Mouse (Mus musculus): Measurements from ENCODE around the gene Lcn3.
"Not testable (repeated sequence)": the region's sequence is repeated elsewhere in the genome, so short reads cannot be mapped to it uniquely, and the experiment has no call there.

Gene Lcn3

DNA sequence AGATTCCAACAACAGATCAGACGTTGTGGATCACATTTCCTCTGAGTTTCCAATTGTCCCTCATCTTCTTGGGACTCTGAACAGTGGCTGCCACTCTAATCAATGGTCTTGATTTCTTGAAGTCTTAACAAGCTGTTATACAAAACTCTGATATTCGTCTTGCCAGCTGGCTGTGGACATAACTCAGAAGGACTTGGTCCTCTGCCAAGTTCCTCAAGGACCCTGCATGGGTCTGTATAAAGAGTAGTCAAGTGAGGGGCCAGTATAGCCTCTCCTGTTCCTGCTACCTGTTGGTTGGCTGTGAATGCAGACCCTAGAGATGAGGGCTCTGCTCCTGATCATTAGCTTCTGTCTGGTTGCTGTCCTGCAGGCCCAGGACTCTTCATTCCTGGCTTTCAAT is at the start of gene Lcn3:
Gene Lcn3, plus strand, starts transcription at position 301 of the 400 bp plus-strand sequence.
- no peak for DNase-seq

GRCm38 (mm10) chr2:25717222-25717621 is 48.1 kb upstream of the Lcn3 start:
- no peak for DNase-seq

GRCm38 (mm10) chr2:25733199-25733930 is 32.0 kb upstream of the Lcn3 start:
- no peak for DNase-seq

DNA sequence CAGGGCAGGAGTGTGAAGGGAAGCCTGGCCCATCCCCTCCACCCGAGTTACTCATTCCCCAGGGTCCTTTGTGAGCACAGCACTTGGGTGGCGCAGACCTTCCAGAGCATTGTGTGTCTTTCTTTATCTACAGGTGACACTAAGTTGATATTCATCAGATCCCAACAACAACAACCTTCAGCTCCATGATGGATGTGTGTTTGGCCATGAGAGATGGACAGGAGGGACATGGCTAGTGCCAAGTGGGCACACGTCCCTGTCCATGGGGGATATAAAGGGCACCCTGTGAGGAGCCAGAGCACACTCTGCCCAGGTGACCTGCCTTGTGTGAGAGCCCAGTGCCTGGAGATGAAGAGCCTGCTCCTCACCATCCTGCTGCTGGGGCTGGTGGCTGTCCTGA is 28.7 kb upstream of the Lcn3 start, which contains the start of gene Obp2b:
Gene Obp2b, plus strand, starts transcription at position 301 of the 400 bp plus-strand sequence.
- not testable (repeated sequence) for DNase-seq

- DNase-seq, result no peak
These were observed 23.7 kb upstream of the Lcn3 start for GRCm38 (mm10) chr2:25741671-25742070.

DNA sequence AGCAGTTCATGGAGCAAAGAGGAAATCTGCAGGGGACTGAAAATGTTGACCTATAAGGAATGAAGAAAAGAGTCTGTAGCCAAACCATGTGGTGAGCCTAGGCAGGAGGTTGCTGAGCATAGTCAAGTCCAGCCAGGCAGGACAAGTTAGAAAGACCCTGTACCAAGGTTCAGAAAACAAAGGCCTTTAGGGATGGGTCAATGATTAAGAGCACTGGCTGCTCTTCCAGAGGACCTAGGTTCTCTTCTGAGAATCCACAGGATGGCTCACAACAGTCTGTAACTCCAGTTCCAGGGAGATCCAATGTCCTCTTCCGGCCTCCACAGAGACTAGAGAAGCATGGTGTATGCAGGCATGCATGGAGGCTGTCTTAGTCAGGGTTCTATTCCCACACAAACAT is 11.2 kb upstream of the Lcn3 start:
- no peak for DNase-seq

GRCm38 (mm10) chr2:25758064-25758625 is 7.2 kb upstream of the Lcn3 start:
- no peak for DNase-seq

DNA sequence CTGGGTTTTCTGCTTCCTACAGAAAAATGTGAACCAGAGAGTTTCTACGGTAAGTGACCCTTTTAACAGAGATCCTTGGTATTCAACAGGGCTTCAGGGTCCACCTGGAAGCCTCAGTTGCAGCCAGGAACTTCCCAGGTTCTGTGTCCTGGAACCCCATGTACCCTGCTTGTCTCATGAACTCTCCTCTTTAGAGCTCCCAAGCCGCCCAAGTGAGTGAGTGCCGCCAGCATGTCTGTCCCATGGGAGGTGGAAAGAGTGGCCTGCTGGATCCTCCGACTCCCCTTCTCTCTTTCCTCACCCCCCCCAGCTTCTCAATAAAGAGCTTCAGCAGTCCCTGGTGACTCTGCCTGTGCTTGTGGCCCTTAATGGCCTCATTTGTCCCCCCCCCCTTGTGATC is 2.4 kb downstream of the Lcn3 start:
- DNase-seq, result no peak

DNA sequence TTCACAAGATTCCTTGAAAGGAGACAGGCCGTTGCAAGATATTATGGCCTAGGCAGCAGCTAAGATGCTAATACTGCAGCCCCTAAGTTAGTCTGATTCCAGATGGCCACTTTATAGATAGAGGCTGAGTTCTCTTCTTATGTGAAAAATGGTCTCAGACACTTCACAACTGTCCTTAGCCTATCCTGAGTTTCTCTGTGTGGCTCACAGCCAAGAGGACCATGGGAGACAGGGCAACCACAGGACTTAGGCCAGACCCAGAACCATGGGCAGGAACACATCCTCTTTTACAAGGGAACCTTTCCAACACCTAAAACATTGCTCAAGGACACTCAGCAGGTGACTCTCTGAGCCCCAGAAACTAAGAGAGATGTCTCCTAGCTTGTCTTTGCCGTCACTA is 8.1 kb downstream of the Lcn3 start:
- DNase-seq, result no peak

DNA sequence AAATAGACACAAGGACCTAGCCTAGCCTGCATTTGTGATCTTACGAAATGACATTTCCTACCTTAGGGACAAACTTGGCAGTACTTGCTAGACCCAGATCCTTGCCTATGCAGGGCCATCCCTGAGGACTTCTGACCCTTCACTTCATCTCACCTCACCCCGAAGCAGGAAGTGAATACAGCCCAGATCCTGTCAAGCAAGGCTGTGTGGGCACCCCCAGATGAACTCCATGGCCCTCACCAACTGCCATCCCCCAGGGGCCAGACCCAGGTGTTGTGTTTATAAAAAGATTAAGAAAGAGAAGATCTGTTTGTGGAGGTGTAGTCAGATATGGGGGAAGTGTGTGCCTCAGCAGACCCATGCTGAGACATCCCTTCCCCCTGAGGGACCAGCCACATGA is 9.3 kb downstream of the Lcn3 start:
- no peak for DNase-seq

- no peak for DNase-seq
These were observed 10.6 kb downstream of the Lcn3 start for GRCm38 (mm10) chr2:25775991-25776390.

- DNase-seq, result no peak
These were observed 11.3 kb downstream of the Lcn3 start, which contains the start of gene Lcn11 for GRCm38 (mm10) chr2:25776717-25777116. Gene Lcn11 (plus strand): TSS chr2:25777017.

DNA sequence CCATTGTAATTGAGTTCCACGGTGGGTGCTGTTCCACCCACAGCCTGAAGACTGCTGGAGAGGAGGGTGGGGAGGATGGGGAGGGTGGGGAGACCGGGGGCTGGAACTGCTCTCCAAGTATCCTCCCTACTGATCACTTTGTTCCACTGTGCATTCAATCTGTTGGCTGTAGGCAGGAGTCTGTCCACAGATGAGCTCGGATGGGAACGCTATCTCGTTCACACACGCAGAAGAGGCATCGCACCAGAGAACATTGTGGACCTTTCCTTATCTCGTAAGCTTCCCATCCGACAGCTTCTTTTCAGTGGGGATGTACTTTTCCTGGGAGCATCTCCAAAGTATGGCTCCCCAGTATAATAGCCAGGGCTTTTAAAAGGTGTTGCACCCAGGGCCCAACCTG is 13.7 kb downstream of the Lcn3 start:
- DNase-seq, result no peak

- DNase-seq, result no peak
These were observed 15.6 kb downstream of the Lcn3 start for GRCm38 (mm10) chr2:25780921-25781320.

DNA sequence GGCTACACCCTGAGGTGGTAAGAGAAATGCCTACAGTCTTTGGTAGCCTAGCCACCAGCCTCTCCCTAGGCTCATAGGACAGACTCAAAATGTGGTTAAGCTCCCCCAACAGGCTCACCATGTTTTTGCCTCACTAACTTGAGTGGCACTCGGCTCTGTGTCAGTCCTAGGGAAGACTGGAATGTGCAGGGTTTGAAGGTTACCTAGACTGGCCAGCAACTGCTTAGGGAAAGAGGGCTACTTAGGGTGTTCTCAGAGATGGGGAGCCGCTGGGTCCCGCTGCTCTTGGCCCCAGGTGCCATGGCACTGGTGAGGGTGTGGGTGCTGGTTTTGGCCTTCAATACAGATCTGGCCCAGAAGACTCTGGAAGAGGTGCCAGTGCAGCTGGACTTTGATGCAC is 16.6 kb downstream of the Lcn3 start, which contains the start of gene Gm13539:
Gene Gm13539, plus strand, starts transcription at position 301 of the 400 bp plus-strand sequence.
- DNase-seq, result no peak

- no peak for DNase-seq
These were observed 20.4 kb downstream of the Lcn3 start for GRCm38 (mm10) chr2:25785573-25786322.

GRCm38 (mm10) chr2:25789092-25789491 is 23.7 kb downstream of the Lcn3 start:
- no peak for DNase-seq

GRCm38 (mm10) chr2:25797635-25798034 is 32.3 kb downstream of the Lcn3 start:
- DNase-seq, result no peak

DNA sequence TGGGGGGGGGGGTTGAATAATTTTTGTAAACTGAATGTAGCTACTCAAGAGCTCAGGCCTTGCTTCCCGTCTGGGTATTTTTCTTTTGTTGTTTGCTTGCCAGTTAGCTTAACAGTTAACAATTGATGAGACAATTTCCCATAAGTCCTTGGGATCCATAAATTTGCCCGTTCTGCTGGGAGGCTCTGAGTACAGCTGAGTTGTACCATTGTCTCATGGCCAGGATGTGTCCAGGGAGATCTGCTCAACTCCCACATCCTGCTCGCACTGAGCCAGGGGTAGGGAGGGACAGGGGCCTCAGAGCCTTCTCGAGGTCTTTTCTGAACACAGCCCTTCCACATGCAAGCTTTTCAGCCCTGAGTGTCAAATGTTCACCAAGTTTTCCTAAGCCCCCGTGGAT is 32.7 kb downstream of the Lcn3 start:
- peak; percentile 3 for DNase-seq

GRCm38 (mm10) chr2:25811711-25812110 is 46.3 kb downstream of the Lcn3 start:
- no peak for DNase-seq

GRCm38 (mm10) chr2:25813364-25813763 is 48.0 kb downstream of the Lcn3 start:
- DNase-seq, result no peak

GRCm38 (mm10) chr2:25815748-25816147 is 50.4 kb downstream of the Lcn3 start, which contains the start of gene Glt6d1:
Gene Glt6d1 (minus strand): TSS chr2:25815848.
- not testable (repeated sequence) for DNase-seq

All from right cerebral cortex, adult 18-20 months (tissue).